Mouse (Mus musculus): Measurements from ENCODE around the gene Ilkap. TPM values are rescaled to one million over a fixed set of nuclear protein-coding genes. Genes with fewer than 3 reads are reported as not detected.

Ilkap gene
- polyA plus RNA-seq, 1 experiment from 2014 or later = 190 TPM

GRCm38 (mm10) chr1:91367295-91367694 is 31.3 kb downstream of the Ilkap start:
- DNase-seq (ENCODE audit: low spot score) = no peak
- Histone ChIP-seq H3K27me3 (ENCODE audit: low read depth, poor library complexity, severe bottlenecking) (peaks cover 39% of the 10 kb centered on the region), H3K9me3 (replicated peaks) (0 out of 2 replicates have a peak, but pooled peaks cover 5% of the 10 kb centered on the region), H3K4me1 (peaks cover 18% of the 10 kb centered on the region), H3K27ac (no peak overlapping the region), H3K4me3 (no peak overlapping the region), H3K36me3 (peaks cover 32% of the 10 kb centered on the region)
- WGBS = 92% methylated on average over 3 of the region's 3 CpGs

- Histone ChIP-seq H3K36me3 (peaks cover 24% of the 10 kb centered on the region), H3K27me3 (ENCODE audit: low read depth, poor library complexity, severe bottlenecking) (peaks cover 39% of the 10 kb centered on the region), H3K4me1 (peaks cover 18% of the 10 kb centered on the region), H3K27ac (peak within 1 kb of the TSS; percentile 85), H3K9me3 (replicated peaks) (0 out of 2 replicates have a peak, but pooled peaks cover 5% of the 10 kb centered on the region), H3K4me3 (peak within 1 kb of the TSS; percentile 65)
- under 1% methylated on average over 68 of the region's 68 CpGs for WGBS
- peak; percentile 84 for DNase-seq (ENCODE audit: low spot score)
Measured at GRCm38 (mm10) chr1:91366215-91367108, 32.2 kb downstream of the Ilkap start, which contains the start of gene Erfe. Gene Erfe, plus strand, starts transcription at chr1:91366430.

DNA sequence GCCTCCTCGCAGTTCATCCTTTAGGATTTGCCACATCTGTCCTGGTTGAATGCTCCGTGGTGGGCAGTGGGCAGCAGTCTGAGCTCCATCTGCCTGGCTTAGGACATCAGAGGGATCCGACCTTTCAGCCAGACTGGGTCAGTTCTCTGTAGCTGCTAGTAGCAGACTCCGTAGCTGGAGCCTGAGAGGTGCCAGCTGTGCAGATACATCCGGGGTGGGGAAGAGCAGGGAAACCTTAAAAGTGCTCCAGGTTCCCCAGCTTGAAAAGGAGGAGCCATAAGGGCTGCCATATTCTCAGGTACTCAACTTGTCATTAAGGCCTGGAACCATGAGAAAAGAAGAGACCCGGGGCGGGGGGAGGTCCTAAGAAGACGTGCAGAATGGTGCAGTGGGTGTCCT is 32.8 kb downstream of the Ilkap start:
- WGBS = 30% methylated on average over 8 of the region's 8 CpGs
- no peak for DNase-seq (ENCODE audit: low spot score)
- Histone ChIP-seq H3K36me3 (peaks cover 17% of the 10 kb centered on the region), H3K9me3 (replicated peaks) (0 out of 2 replicates have a peak, but pooled peaks cover 5% of the 10 kb centered on the region), H3K27me3 (ENCODE audit: low read depth, poor library complexity, severe bottlenecking) (peaks cover 39% of the 10 kb centered on the region), H3K4me1 (peaks cover 18% of the 10 kb centered on the region), H3K4me3 (peak overlapping the region; percentile 65), H3K27ac (no peak overlapping the region)

DNA sequence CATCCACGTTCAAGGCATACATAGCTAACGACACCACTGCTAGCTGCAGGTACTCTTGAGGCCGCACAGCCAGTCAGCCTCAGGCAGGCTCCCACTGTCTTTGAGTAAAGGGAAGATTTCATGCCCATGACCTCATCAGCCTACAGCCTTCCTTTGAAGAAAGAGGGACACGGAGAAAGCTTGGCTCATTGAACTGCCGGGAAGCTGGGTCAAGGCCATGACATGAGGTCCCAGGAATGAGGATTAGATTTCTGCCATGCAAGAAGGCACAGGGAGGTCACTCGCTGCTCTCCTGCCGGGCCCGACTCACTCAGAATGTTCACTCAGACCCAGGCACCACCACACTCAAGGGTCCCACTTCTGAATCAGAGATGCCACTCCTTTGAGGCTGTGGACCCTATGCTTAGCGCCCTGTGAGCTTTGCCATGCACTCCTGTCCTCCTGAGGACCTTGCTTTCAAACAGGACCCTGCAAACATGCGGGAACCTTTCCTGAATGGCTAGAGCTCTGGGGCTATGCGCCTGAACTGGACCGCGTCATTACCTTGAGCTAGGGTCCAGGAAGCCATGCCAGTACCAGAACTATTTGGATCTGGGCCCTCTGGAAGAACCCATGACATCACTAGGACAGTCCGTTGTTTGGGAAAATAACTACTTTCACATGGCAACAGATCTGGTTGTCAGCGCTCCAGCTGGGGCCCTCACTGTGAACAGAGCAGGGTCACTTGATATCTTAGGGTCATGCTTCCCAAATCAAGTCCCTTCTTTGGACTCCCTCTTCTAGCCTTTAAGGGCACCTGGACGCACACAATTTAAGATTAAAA is 33.6 kb downstream of the Ilkap start:
- peaks cover 10% of the 10 kb centered on the region for H3K36me3 ChIP-seq

DNA sequence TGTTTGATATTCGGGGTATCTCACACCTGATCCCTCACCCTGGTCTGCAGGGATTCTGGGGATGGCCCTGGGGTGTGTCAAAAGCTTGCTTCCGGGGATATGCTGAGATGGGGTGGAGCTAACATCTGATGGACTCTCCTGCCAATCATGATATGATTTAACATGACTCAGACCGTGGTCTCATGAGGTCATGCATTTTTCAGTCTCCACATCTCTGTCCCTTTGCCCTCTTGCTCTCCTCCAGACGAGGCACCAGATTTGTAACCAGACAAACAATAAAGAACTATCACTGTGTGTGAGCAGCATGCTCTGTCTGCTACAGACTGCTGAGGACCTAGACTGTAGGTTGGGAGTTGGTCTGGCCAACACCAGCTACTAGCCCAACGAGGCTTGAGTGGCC is 36.5 kb downstream of the Ilkap start:
- peaks cover 25% of the 10 kb centered on the region for H3K27me3 ChIP-seq (ENCODE audit: low read depth, poor library complexity, severe bottlenecking)
- no peaks in the 10 kb centered on the region for H3K36me3 ChIP-seq
- no peak overlapping the region for H3K4me3 ChIP-seq
- 85% methylated on average over 5 of the region's 5 CpGs for WGBS
- no peak for DNase-seq (ENCODE audit: low spot score)
- H3K9me3 ChIP-seq (replicated peaks) = 0 out of 2 replicates have a peak, but pooled peaks cover 5% of the 10 kb centered on the region
- no peak overlapping the region for H3K27ac ChIP-seq
- peaks cover 16% of the 10 kb centered on the region for H3K4me1 ChIP-seq

More for the DNA sequence above, 33.6 kb downstream of the Ilkap start:
- 0 out of 2 replicates have a peak, but pooled peaks cover 5% of the 10 kb centered on the region for H3K9me3 ChIP-seq (replicated peaks)
- peaks cover 39% of the 10 kb centered on the region for H3K27me3 ChIP-seq (ENCODE audit: low read depth, poor library complexity, severe bottlenecking)
- H3K4me1 ChIP-seq = peaks cover 18% of the 10 kb centered on the region
- H3K4me3 ChIP-seq = no peak overlapping the region
- H3K27ac ChIP-seq = no peak overlapping the region
- WGBS = 92% methylated on average over 16 of the region's 16 CpGs
- no peak for DNase-seq (ENCODE audit: low spot score)

- 90% methylated on average over 11 of the region's 11 CpGs for WGBS
- no peaks in the 10 kb centered on the region for H3K36me3 ChIP-seq
- H3K9me3 ChIP-seq (replicated peaks) = no peaks in the 10 kb centered on the region
- H3K4me3 ChIP-seq = no peak overlapping the region
- no peaks in the 10 kb centered on the region for H3K27me3 ChIP-seq (ENCODE audit: low read depth, poor library complexity, severe bottlenecking)
- H3K4me1 ChIP-seq = no peaks in the 10 kb centered on the region
- DNase-seq (ENCODE audit: low spot score) = no peak
- no peak overlapping the region for H3K27ac ChIP-seq
Measured at GRCm38 (mm10) chr1:91356105-91356504, 42.5 kb downstream of the Ilkap start.

GRCm38 (mm10) chr1:91352277-91352676 is 46.3 kb downstream of the Ilkap start:
- Histone ChIP-seq H3K27ac (no peak overlapping the region), H3K4me3 (no peak overlapping the region)
- WGBS = 86% methylated on average over 2 of the region's 2 CpGs

DNA sequence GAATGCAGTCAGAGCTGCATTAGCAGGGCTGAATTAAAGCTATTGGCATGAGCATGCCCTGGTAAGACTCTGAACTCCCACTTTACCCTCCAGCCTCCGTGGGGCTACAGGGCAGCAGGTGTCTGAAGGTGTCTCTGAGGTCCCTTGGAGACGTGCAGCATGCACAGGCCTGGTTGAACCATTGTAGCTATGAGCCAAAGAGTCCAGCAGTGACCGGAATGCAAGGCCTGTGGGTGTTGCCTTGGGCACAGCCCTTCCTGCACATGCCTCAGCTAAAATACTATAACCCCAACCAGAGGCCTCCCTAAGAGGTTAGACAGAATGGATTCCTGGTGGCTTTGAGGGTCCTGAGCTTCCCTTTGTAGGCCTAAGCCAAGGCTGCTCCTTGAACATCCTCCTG is 47.4 kb downstream of the Ilkap start:
- DNase-seq (ENCODE audit: low spot score) = no peak
- 80% methylated on average over 3 of the region's 3 CpGs for WGBS
- no peaks in the 10 kb centered on the region for H3K36me3 ChIP-seq
- H3K27me3 ChIP-seq (ENCODE audit: low read depth, poor library complexity, severe bottlenecking) = peaks cover 16% of the 10 kb centered on the region
- no peaks in the 10 kb centered on the region for H3K4me1 ChIP-seq
- H3K4me3 ChIP-seq = no peak overlapping the region
- H3K9me3 ChIP-seq (replicated peaks) = no peaks in the 10 kb centered on the region
- no peak overlapping the region for H3K27ac ChIP-seq

More at GRCm38 (mm10) chr1:91352277-91352676, 46.3 kb downstream of the Ilkap start:
- peaks cover 5% of the 10 kb centered on the region; the same call in 1 of the 2 replicates for H3K27me3 ChIP-seq (ENCODE audit: low read depth, poor library complexity, severe bottlenecking)
- no peaks in the 10 kb centered on the region for H3K9me3 ChIP-seq (replicated peaks)
- H3K36me3 ChIP-seq = no peaks in the 10 kb centered on the region
- no peaks in the 10 kb centered on the region for H3K4me1 ChIP-seq
- DNase-seq (ENCODE audit: low spot score) = no peak

- Histone ChIP-seq H3K36me3 (no peaks in the 10 kb centered on the region), H3K4me3 (no peak within 1 kb of the TSS), H3K4me1 (no peaks in the 10 kb centered on the region), H3K27me3 (ENCODE audit: low read depth, poor library complexity, severe bottlenecking) (peaks cover 20% of the 10 kb centered on the region), H3K27ac (no peak within 1 kb of the TSS), H3K9me3 (replicated peaks) (no peaks in the 10 kb centered on the region)
- no peak for DNase-seq (ENCODE audit: low spot score)
- WGBS = 69% methylated on average over 4 of the region's 4 CpGs
Measured at GRCm38 (mm10) chr1:91350841-91351240, 47.8 kb downstream of the Ilkap start, which contains the start of gene Klhl30. Gene Klhl30, plus strand, starts transcription at chr1:91351016.

GRCm38 (mm10) chr1:91346892-91347291 is 51.7 kb downstream of the Ilkap start:
- no peak overlapping the region for H3K4me3 ChIP-seq
- WGBS = 34% methylated on average over 3 of the region's 3 CpGs
- peaks cover 15% of the 10 kb centered on the region for H3K4me1 ChIP-seq
- DNase-seq (ENCODE audit: low spot score) = peak; percentile 75
- H3K27me3 ChIP-seq (ENCODE audit: low read depth, poor library complexity, severe bottlenecking) = peaks cover 59% of the 10 kb centered on the region
- no peak overlapping the region for H3K27ac ChIP-seq
- no peaks in the 10 kb centered on the region for H3K36me3 ChIP-seq
- H3K9me3 ChIP-seq (replicated peaks) = no peaks in the 10 kb centered on the region

DNA sequence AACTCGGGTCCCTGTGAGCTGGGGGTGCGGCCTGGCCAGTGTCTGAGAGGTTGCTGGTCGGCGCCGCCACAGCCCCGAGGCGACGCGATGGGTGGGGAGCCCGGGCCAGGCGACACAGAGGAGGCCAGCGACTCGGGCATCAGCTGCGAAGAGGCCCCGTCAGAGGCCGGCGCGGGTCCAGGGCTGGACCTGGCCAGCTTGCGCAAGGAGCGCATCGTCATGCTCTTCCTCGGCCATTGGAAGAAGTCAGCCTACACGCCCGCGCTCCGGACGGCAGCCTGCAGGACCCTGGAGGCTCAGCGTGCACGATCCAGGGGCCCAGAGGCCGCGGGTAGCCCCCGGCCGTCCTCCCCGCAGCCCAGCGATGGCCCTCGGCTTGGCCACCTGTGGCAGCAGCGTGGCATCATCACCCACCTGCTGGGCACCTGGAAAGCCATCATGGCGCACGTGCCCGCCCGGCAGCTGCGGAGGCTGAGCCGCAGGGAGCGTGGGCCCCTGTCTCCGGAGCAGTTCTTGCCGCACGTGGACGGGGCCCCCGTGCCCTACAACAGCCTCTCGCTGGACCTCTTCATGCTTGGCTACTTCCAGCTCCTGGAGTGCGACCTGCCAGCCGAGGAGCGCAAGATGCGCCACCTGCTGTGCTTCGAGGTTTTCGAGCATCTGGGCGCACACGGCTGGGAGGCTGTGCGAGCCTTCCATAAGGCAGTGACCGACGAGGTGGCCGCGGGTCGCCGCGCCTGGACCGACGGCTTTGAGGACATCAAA is 53.5 kb downstream of the Ilkap start:
- no peak overlapping the region; the same call in none of the 2 replicates for H3K27ac ChIP-seq
- H3K27me3 ChIP-seq (ENCODE audit: low read depth, poor library complexity, severe bottlenecking) = peaks cover 76% of the 10 kb centered on the region
- peak overlapping the region; percentile 45 for H3K4me3 ChIP-seq
- H3K4me1 ChIP-seq = peaks cover 15% of the 10 kb centered on the region
- peak; percentile 50 for DNase-seq (ENCODE audit: low spot score)
- H3K9me3 ChIP-seq (replicated peaks) = no peaks in the 10 kb centered on the region
- 3% methylated on average over 68 of the region's 68 CpGs for WGBS
- H3K36me3 ChIP-seq = no peaks in the 10 kb centered on the region

DNA sequence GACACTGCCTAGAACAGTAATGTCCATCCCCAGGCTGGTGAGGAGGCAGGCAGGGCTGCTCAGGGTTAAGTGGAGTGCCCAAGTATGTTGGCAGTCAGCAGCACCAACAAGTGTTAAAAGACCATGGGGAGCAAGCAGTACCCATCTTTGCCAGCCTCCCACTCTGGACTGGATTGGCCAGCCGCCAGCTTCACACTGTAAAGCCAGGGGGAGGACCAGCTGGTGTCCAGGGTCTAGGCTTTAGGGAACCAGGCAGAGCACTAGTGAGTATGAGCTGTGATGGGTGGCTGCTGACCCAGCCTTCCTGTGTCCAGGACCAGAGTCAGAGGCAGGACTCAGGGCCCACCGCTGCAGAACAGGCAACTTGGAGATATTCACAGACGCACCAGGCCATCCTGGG is 54.6 kb downstream of the Ilkap start:
- WGBS = 80% methylated on average over 3 of the region's 3 CpGs
- H3K27ac ChIP-seq = no peak overlapping the region
- DNase-seq (ENCODE audit: low spot score) = no peak

More for the DNA sequence above, 54.6 kb downstream of the Ilkap start:
- H3K36me3 ChIP-seq = no peaks in the 10 kb centered on the region
- peaks cover 15% of the 10 kb centered on the region for H3K4me1 ChIP-seq
- no peaks in the 10 kb centered on the region for H3K9me3 ChIP-seq (replicated peaks)
- no peak overlapping the region for H3K4me3 ChIP-seq
- H3K27me3 ChIP-seq (ENCODE audit: low read depth, poor library complexity, severe bottlenecking) = peaks cover 84% of the 10 kb centered on the region
